9 mouse cellular contexts compared by ENCODE assay signal in the genomic region with DNA sequence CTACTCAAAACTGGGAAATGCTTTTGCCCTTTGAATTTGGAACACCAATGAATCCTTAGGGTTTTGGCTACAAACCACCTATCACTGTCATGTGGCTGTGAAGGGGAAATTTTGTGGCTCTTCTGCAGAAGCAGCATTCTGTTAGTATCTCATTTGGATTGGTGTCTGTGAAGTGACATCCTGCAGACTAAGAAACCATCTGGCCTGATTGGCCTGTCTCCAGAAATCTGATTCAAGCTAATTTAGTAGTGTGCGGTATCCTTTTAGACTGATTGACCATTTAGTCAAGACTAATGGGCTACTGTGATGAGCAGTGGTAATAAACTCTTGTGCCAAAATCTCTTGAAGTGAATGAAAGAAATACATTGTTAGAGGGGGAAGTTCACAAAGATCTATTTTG.
A peak's percentile ranks its signal among the peaks of the same experiment; 100 is the strongest.
DNase-seq lines count a peak whose midpoint lies in the region; ATAC-seq and TF ChIP-seq lines count a peak whose summit lies in the region.
"Had no signal": no experiment of that assay in that cellular context is flagged by ENCODE, and none has a peak within 500 bp of the region (broad histone marks: within the 10 kb centered on the region; RNA-seq: fewer than 3 reads in every experiment).

No protein-coding gene starts in this region.

- H3K4me3 ChIP-seq in stomach, embryonic 14.5 days (ENCODE audit: low read depth, low read length), result no peak overlapping the region
- H3K4me3 ChIP-seq in stomach, postnatal 0 days (ENCODE audit: low read depth, low read length), result no peak overlapping the region
- H3K4me3 ChIP-seq in forebrain, embryonic 15.5 days, result no peak overlapping the region
- H3K4me3 ChIP-seq: heart, embryonic 13.5 days had no signal

- H3K4me1 ChIP-seq in stomach, embryonic 14.5 days (ENCODE audit: control insufficient read depth, insufficient read depth, low read length), result no peaks in the 10 kb centered on the region
- H3K4me1 ChIP-seq in stomach, postnatal 0 days (replicated peaks; ENCODE audit: control insufficient read depth, insufficient read depth), result no peaks in the 10 kb centered on the region
- peaks cover 6% of the 10 kb centered on the region; the same call in 1 of the 2 replicates for H3K4me1 ChIP-seq in forebrain, embryonic 15.5 days
- H3K4me1 ChIP-seq: heart, embryonic 13.5 days had no signal

- ATAC-seq in stomach, embryonic 14.5 days (ENCODE audit: insufficient number of reproducible peaks, insufficient read depth, low FRiP score, low read depth), result peak; percentile 63; the same call in 1 of the 2 replicates
- ATAC-seq in stomach, postnatal 0 days (ENCODE audit: low FRiP score, low TSS enrichment), result no peak
- ATAC-seq in forebrain, embryonic 15.5 days (replicated peaks), result peak; percentile 94

- no peak for TF ChIP-seq CTCF in stomach, postnatal 0 days (IDR thresholded peaks at IDR 0.05; ENCODE audit: low read depth)

- no peak overlapping the region for H3K4me2 ChIP-seq in stomach, embryonic 14.5 days (replicated peaks; ENCODE audit: low read depth, low read length)
- H3K4me2 ChIP-seq in stomach, postnatal 0 days (replicated peaks; ENCODE audit: low read depth), result no peak overlapping the region
- H3K4me2 ChIP-seq in forebrain, embryonic 15.5 days (replicated peaks), result no peak overlapping the region
- H3K4me2 ChIP-seq: heart, embryonic 13.5 days had no signal

- no peaks in the 10 kb centered on the region for H3K9me3 ChIP-seq in stomach, embryonic 14.5 days (ENCODE audit: control insufficient read depth, low read depth, low read length)
- no peaks in the 10 kb centered on the region for H3K9me3 ChIP-seq in stomach, postnatal 0 days (ENCODE audit: control insufficient read depth, low read length)
- H3K9me3 ChIP-seq in forebrain, embryonic 15.5 days, result no peaks in the 10 kb centered on the region
- H3K9me3 ChIP-seq: heart, embryonic 13.5 days had no signal

- no peak overlapping the region for H3K9ac ChIP-seq in stomach, embryonic 14.5 days (replicated peaks; ENCODE audit: low read depth, low read length)
- H3K9ac ChIP-seq in stomach, postnatal 0 days (ENCODE audit: low read length), result no peak overlapping the region
- H3K9ac ChIP-seq in forebrain, embryonic 15.5 days (replicated peaks), result no peak overlapping the region
- H3K9ac ChIP-seq: heart, embryonic 13.5 days had no signal

- no peak overlapping the region for H3K27ac ChIP-seq in stomach, embryonic 14.5 days (ENCODE audit: low read length)
- H3K27ac ChIP-seq in stomach, postnatal 0 days (replicated peaks), result no peak overlapping the region
- H3K27ac ChIP-seq in forebrain, embryonic 15.5 days (replicated peaks), result peak overlapping the region; percentile 3; the same call in 1 of the 2 replicates
- H3K27ac ChIP-seq: heart, embryonic 13.5 days had no signal

- WGBS in stomach, embryonic 14.5 days, result 53% methylated on average over 1 of the region's 1 CpGs
- 67% methylated on average over 1 of the region's 1 CpGs for WGBS in stomach, postnatal 0 days
- WGBS in forebrain, embryonic 15.5 days, result 20% methylated on average over 1 of the region's 1 CpGs

- no peak for TF ChIP-seq EP300 in stomach, postnatal 0 days (optimal IDR thresholded peaks at IDR 0.05)

- H3K36me3 ChIP-seq in stomach, embryonic 14.5 days (ENCODE audit: control insufficient read depth, insufficient read depth, low read length), result no peaks in the 10 kb centered on the region
- H3K36me3 ChIP-seq in stomach, postnatal 0 days (ENCODE audit: control insufficient read depth, insufficient read depth, low read length), result no peaks in the 10 kb centered on the region
- no peaks in the 10 kb centered on the region for H3K36me3 ChIP-seq in forebrain, embryonic 15.5 days
- H3K36me3 ChIP-seq: heart, embryonic 13.5 days had no signal

- DNase-seq in stomach, postnatal 0 days (ENCODE audit: low spot score), result no peak
- peak; percentile 25 to 45 for DNase-seq in left cerebral cortex, adult 18-20 months (ENCODE audit: low spot score in 2 of 2)
- DNase-seq in telencephalon, adult 2 months (ENCODE audit: low read depth, low spot score), result peak; percentile 72
- DNase-seq in spleen, postnatal 36 days (ENCODE audit: low spot score in 2 of 2), result no peak
- DNase-seq in yolk sac, embryonic 10.5 days (ENCODE audit: low spot score), result no peak
- no peak for DNase-seq in adipocyte (ENCODE audit: low spot score)

- H3K27me3 ChIP-seq in stomach, embryonic 14.5 days (ENCODE audit: control insufficient read depth, insufficient read depth, low read length), result no peaks in the 10 kb centered on the region
- H3K27me3 ChIP-seq in stomach, postnatal 0 days (ENCODE audit: control insufficient read depth, insufficient read depth, low read length), result no peaks in the 10 kb centered on the region
- H3K27me3 ChIP-seq in forebrain, embryonic 15.5 days, result no peaks in the 10 kb centered on the region
- H3K27me3 ChIP-seq: heart, embryonic 13.5 days had no signal

Comparison
In these comparisons a context has a peak if more than half of its experiments do, and no peak if none do; other contexts are left out.
1. DNase-seq: peak in left cerebral cortex, adult 18-20 months (2 of 2) and telencephalon, adult 2 months (single experiment); none in stomach, postnatal 0 days (single experiment), spleen, postnatal 36 days (0 of 2), yolk sac, embryonic 10.5 days (single experiment) and adipocyte (single experiment).